Mouse (Mus musculus): ENCODE data around the gene C1qtnf3.

GRCm38 (mm10) chr15:10990411-10990810 lies 38.3 kb downstream of the C1qtnf3 start:
- TF ChIP-seq CTCF (IDR thresholded peaks at IDR 0.05; ENCODE audit: control insufficient read depth, insufficient read depth, low read length) (no peak), POLR2A (IDR thresholded peaks at IDR 0.05; ENCODE audit: borderline replicate concordance, control insufficient read depth, low read depth, low read length) (no peak)

Measured in bone marrow, adult 2 months (tissue).